Mouse (Mus musculus) hindlimb bud, embryonic 11.5 days (tissue): Measurements from ENCODE around the gene Trpc7.

Experiments used
- DNase-seq: peaks from one replicate; pipeline ENCODE4 v3.0.0-alpha.2; 2012; ENCODE audit warnings: low read depth, low spot score; ENCODE audit errors: extremely low spot score

The Trpc7 gene

DNA sequence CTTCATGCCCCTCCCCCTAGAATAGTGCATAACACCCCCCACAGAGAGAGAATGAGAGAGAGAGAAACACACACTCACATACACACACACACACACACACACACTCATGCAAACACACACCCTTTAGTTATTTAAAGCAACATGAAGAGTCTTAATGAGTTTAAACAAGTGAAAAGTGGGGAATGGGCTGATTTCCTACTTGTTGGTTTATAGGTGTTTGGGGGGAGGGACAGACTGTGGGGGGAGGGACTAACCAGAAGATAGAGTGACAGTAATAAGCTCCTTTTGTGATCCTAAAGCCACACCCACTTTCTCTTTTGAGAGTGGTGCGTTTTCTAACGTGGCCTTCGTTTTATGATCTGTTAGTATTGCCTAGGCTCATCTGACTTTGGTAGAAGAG lies at the start of gene Trpc7:
Trpc7 (minus strand) TSS at position 101 of the 400 bp plus-strand sequence.
- no peak for DNase-seq

DNA sequence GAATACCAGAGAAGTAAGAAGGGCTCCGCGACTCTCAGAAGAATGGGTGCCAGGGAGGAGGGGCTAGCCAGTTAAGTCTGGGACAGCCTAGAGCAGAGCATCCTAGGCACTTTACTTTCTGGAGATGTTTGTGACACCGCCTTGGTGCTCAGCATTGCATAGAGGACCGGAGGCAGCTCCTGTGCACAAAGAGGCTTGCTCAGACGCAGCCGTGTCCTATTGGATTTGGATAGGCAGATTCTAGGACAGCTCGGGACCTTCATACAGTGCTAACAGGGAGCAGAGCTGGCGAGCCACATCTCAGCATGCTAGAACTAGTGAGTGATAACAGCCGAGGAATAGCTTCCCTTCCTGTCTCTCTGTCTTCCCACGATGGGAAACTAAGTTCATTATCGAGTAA lies 43.5 kb upstream of the Trpc7 start:
- DNase-seq: no peak

DNA sequence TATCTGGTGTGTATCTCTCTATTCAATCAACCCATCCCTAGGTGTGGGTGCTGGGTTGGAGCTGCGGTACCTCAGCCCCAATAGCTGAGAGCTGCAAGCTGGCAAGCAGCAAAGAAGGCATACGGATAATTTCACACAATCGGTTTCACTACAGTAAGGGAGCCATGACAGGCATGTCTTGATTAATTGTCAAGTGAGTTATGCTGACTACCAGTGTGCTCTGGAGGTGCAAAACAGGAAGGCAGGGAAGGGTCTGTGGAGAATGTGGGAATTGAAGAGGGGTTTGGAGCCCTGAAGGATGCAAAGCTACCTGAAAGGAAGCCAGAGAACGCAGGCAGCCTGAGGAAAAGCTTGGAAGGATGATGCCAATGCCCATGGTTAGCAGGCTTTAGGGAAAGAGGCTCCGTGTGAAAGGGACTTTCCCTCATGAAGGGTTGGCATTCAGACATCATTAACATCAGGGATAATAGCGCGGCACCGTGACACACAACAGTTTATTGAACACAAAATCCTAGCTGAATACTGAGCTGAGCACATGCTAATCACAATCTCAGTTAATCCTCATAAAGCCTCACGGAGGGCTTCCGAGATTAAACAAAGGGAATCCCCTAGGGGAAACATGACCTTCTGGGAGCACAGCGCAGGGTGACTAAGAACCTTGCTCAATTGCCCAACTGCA lies 38.2 kb upstream of the Trpc7 start:
- no peak for DNase-seq

DNA sequence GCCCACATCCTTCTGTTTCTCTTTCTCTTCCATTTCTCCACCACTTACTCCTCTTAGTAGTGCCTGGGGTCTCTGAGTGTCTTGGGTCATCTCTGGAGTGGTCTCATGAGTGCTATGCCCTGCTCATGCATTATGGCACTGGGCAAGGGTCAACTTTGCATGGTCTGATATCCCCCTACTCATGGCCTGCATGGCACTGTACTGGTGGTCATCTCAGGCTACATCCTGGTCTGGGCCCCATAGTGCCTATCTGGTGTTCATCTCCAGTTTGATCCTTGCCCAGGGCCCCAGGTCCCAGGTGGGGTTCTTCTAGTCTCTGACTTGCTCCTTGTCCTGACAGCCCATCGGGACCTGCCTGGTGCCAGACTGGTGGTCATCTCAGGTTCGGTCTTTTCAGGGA lies 34.6 kb upstream of the Trpc7 start:
- no peak for DNase-seq

DNA sequence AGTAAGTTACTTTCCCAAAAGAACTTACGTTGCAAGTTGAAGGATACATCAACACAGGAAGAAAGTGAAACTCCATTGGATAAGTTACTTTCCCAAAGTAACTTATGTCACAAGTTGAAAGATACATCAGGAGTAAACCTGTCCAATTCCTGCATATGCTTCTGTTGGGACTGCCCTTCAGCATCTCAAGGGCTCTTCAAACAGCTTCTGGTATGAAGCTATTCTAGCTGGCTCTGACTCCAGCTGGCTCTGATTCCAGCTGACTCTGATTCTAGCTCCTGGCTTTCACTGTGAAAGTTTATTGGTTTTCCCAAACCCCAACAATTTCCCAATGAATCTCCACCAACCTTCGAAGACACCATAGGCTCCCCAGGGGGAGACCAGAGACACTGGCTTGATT lies 27.2 kb upstream of the Trpc7 start:
- DNase-seq: no peak

DNA sequence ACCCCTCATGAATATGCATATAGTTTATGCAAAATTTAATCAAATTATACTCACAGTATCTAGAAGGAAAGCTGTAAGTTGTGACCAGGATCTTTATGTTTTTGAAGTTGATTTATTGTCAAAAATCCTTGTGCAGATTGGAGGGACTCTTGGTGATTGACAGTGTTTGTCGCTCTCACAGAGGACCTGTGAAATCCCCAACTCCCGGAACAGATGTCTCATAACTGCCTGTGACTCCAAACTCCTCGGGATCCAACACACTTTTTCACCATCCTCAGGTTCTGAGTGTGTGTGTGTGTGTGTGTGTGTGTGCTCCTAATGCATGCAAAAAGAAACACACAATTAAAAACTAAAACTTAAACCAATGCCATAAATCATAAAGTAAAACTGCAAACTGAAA lies 25.5 kb upstream of the Trpc7 start:
- no peak for DNase-seq

DNA sequence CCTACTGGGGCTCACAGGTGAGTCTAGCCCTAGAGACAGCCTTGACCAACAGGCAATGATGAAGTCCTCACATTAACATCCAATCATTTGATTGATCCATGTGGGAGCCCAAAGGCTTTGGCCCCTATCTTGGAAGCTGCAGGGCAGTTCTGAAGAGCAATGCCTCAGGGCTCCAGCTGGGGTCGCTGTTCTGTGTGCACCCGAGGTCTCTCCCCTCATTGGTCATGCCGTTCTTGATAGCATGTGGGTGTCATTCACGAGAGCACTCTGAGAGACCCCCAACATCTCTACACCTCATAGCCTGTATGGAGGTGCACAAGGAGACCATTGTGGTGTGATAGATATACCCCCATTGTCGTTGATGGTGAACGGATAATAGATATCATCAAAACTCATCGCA lies 18.9 kb upstream of the Trpc7 start:
- DNase-seq: no peak

DNA sequence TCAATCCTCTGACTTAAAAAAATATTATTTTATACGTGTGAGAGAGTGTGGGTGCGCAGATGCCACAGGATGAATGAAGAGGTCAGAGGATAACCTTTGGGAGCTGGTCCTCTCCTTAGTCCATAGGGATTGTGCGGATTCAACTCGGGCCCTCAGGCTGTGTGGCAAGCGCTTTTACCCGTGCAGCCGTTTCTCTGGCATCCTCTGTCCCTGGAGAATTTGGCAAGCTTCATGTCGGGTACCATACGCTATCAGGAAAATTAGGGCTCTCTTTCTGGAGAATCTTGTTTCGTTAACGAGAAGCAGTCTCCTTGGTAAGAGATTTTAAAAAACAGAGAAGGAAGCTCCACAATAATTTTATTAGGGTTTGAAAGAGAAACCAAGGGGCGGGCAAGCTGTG lies 15.3 kb upstream of the Trpc7 start:
- DNase-seq: no peak

DNA sequence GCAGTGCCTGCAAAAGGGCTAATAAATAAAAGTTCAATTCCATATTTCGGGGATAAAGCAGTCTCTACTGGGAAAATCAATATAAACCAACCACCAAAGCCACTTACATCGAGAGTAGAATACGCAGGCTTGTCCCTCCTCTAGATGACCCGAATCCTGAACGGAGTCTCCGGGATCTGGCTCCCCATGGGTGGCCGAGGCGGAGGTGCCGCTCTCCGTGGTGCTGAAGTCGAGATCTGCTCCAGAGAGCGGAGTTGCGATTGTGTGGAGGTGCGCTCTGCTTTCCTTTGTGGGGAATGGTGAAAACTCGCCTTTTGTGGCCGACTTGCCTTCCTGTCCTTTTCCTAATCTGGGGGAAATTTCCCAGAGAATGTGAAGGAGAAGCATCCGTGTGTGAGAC lies 407 bp downstream of the Trpc7 start:
- DNase-seq: peak; percentile 57

DNA sequence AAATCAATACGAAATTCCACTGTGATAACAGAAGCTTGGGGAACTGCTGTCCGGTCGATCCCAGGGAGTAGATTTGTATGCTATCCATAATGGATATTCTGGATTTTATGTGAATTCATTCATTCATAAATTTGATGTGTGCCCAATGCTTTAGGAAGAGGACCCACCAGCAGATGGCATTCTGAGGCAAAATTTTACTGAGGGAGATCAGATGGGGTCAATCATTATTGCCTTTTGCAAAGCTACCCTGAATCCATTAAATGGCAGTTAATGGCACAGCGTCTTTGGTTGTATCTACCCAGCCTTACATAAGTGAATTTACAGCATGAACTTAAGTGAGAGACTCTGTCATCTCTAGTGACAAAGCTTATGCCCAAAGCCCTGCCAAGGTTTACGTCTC lies 1.2 kb downstream of the Trpc7 start:
- DNase-seq: no peak

DNA sequence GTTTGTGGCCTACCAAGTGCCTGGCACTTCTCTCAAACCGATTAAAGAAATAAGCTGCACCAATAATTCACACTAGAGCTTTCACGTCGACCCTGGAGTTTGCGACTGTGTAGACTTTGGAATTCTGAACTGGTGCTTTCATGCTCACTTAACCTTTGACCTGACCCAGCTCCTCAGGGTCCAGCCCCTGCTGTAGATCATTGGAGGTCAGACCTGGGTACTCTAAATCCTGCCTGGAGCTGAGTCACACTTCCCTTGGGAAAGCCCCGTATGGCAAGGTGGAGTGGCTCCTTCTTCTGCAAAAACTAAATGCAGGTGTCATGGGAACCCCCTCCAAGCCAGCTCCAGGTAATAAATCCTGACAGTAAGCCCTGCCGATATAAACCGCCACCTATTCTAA lies 5.9 kb downstream of the Trpc7 start:
- no peak for DNase-seq

DNA sequence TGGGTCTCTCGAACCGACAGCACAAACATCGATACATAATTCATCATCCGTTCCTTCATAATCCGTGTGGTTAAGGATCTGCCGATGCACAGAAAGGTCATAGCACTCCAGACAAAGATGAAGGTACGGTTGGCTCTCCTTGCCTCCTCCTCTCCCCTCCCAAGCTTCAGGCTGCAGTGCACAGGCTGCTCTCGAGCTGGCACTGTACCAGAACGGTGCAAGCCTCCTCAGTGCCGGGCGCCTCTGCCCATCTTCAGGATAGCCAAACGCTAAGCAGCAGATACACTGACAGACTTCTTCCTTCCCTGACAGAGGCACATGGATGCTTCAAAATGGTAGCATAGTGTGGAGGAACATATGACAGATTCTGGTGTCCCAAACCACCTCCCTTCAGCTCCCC lies 12.9 kb downstream of the Trpc7 start:
- no peak for DNase-seq

DNA sequence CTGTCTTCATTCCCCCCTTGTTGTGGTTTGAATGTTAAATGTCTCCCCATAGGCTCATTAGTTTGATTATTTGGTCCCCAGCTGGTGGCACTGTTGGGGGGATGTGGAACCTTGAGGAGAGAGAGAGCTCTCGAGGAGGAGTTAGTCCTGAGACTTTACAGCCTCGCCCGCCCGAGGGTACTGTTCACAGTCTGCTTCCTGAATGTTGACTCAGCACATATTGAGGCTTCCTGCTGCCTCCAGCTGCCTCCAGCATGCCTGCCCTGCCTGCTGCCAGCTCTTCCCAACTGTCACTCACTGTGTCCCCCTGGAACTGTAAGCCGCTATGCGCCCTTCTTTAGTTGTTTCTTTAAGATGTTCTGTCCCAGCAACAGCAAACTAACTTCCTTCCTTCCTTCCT lies 31.2 kb downstream of the Trpc7 start:
- no peak for DNase-seq

DNA sequence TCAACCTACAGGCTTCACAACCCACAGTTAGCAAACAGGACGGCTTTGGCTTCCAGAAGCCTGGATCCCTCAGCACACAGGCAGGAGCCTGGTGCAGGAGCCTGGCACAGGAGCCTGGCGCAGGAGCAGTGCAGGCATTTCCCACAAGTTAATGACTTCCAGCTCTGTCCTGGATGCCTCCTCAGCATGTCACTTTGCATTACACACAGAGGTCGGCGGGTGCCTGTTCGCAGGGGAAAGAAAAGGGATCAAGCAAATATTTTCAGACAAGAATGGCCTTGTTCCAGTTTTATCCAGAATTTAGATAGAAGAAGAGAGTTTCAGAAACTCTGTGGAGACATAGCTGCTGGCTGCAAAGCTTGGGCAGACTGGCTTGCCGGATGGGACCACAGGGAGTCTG lies 33.8 kb downstream of the Trpc7 start:
- no peak for DNase-seq

DNA sequence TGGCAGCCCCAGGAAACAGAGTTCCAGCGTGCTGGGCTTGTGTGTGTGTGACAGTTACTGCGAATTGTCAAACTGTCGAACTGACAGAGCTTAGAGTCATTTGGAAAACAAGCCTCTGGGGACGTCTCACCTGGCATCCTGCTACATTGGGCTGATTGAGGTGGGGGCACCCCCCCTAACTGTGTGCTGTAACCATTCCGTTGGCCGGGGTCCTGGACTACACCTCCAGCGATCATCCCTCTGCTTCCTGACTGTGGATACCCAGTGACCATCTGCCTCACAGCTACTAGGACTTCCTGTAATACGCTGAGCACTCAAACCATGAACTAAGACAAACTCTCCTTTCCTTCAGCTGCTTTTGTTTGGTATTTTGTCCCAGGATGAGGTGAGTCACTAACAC lies 41.3 kb downstream of the Trpc7 start:
- no peak for DNase-seq

DNA sequence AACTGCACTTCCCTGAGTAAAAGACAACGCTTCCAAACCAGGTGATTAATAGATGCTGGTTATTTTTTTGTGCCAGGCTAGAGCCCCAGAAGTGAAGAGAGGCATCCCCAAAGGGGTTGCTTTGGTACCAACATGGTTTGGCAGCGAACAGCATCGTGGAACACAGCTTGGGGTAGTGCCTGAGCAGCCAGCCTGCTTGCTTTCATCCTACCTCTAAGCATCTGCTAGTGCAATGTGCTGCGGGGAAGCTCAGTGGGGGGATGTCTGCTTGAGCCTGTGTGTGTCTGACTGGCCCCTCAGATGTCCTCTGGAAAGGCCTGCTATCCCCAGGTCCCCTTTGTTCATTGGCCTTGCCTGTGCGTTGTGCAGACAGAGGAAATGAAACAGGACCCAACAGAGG lies 42.4 kb downstream of the Trpc7 start:
- no peak for DNase-seq

DNA sequence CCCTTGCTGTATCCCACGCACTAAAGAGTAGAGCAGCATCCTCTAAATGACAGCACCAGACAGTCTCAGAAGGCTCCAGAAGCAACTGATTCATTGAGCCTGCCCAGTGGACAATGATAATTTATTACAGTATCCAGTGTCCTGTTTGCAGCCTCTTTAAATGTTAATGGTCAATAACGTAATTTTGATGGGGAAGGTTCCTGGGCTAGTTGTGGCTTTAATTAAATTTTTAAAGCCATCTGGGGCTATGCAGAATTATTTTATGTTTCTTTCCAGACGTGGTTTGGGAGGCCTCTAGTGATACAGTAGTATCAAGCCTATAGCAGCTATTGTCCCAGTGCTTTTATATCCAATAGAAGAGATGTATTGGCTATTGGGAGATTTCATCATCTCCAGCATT lies 49.9 kb downstream of the Trpc7 start:
- no peak for DNase-seq

DNA sequence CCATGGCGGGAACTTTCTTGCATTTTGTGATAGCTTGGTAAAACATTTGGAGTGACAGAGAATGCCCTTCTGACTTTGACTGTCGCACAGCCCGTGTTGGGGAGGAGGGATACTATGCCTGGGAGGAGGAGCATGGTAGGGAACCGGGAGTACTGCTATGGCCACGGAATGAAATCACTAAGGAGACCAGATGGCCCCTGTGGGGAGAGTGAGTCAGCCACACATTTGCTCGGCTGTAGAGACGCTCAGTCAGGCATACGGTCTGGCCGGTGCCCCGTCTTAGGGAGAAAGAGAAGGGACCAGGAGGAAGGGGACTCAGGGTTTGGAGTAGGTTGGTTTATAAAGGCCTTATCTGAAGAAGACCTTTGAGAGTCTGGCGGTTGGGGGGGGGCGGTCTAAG lies 80.3 kb downstream of the Trpc7 start:
- DNase-seq: no peak

DNA sequence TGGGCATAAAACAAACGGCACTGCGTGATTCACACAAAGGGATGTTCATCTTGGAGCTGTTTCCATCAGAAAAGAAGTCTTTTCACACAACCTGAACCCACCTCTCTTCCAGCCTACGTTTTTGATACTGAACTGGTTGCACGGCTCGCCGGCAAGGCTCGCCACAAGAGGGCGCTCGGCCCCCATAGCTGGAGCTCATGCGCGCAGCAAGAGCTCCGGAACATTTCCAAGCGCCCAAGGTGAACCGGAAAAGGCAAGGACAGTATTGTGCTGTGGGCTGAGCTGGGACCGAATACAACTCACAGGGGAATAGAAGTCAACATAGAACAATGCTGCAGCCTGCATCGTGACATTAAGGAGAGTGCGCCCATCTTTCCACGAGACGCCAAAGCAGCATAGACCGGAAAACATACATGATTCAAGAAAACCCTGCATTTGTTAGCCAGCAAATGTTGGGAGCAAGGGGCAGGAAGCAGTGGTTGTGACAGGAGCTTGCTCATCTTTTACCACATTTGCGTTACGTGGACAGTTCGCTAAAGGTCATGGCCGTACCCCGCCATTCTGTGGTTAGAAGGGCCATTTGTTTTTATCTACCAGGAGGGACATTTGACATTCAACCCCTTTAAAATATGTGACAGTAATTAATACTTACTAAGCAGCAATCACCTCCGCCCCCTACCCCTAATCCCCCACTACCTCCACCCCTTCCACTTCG lies 88.9 kb downstream of the Trpc7 start:
- DNase-seq: peak; percentile 46

DNA sequence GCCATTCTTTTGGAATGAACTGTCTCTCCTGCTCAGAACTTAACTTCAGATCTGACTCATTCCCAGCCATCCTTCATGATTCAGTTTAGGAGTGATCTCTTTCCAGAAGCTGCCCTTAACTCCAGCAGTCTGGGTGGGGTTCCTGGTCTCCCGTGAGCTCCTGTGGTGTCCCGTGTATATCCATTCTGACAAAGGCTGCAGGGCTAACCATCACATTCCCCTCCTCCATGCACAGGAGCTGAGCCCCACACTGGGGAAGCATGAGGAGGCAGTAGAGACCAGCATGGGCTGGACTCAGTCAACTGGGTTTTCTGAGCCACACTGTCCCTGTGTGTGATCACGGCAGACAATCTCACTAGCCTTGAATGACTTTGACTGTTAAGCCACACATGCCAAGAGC lies 90.7 kb downstream of the Trpc7 start:
- DNase-seq: no peak

DNA sequence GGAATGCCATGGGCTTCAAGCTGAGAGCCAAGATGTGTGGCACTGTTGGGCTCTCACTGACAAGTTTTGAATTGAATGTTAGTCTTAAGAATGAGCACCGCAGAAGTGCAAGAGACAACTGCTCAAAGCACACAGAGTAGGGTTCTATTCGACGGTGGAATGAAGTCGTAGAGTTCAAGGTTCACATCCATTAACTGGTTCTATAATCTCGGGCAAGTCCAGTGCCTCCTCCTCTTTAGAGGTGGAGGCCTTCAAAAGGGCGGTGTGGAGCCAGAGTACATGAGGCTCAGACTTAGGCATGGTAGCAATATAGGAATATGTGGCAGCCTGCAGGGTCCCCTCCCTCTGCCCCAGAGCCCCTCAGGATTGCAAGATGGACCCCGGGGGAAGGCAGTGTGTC lies 98.3 kb downstream of the Trpc7 start:
- DNase-seq: no peak

DNA sequence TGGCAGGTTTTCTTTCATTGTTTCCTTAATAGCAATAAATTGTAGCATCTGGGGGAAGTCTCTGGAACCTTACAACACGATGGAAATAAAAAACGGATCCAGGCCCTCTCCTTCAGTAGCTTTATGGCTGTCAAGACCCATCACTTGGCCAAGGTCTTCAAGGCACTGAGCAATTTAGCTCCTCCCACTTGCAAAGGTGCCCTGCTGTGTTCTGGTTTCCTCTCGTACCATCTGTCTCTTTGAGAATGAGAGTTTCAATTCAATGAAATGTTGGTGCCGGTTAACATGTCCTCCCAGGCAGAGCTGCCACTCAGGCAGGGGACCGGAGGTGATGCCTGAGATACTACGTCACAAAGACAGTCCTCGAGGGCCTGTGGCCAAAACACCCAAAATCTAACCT lies 100.3 kb downstream of the Trpc7 start:
- DNase-seq: no peak

DNA sequence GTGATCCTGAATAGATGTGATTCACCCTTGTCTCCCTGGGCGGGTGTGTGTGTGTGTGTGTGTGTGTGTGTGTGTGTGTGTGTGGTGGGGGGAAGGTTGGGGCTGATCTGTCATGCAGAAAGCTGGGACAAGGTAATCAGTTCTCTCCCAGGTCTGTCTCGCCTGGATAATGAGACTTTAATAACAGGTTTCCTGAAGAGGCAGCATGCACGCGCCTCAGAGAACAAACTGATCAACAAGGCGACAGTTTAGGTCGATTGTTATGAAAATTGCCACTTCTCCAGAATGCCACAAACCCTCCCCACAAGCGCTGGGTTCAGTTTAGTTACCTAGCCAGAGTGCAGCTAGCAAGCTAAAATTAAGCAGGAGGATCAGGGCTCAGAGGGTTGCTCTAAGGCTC lies 101.4 kb downstream of the Trpc7 start:
- DNase-seq: no peak
